Mouse (Mus musculus) A20 (cell line): ENCODE data around the gene Stn1.
A peak's percentile ranks its signal among the peaks of the same experiment; 100 is the strongest.

Source experiments
- DNase-seq: peaks from one replicate; pipeline ENCODE4 v3.0.0-alpha.2; 2011; ENCODE audit warnings: low read depth, low spot score

Stn1 gene

GRCm38 (mm10) chr19:47510135-47510472 lies 27.2 kb downstream of the Stn1 start:
- DNase-seq = no peak

- DNase-seq = no peak
These were observed 28.5 kb downstream of the Stn1 start for GRCm38 (mm10) chr19:47508771-47509281.

- no peak for DNase-seq
These were observed 29.1 kb downstream of the Stn1 start for GRCm38 (mm10) chr19:47508191-47508590.

- peak; percentile 61 for DNase-seq
These were observed 29.9 kb downstream of the Stn1 start for GRCm38 (mm10) chr19:47507128-47508121.

GRCm38 (mm10) chr19:47503625-47504024 lies 33.7 kb downstream of the Stn1 start:
- DNase-seq = peak; percentile 64

GRCm38 (mm10) chr19:47502563-47502962 lies 34.7 kb downstream of the Stn1 start:
- peak; percentile 64 for DNase-seq

- no peak for DNase-seq
These were observed 36.8 kb downstream of the Stn1 start for GRCm38 (mm10) chr19:47500389-47501011.

GRCm38 (mm10) chr19:47499841-47500240 lies 37.5 kb downstream of the Stn1 start:
- no peak for DNase-seq

GRCm38 (mm10) chr19:47498942-47499341 lies 38.4 kb downstream of the Stn1 start:
- no peak for DNase-seq

GRCm38 (mm10) chr19:47497736-47498135 lies 39.6 kb downstream of the Stn1 start:
- no peak for DNase-seq

GRCm38 (mm10) chr19:47497313-47497712 lies 40.0 kb downstream of the Stn1 start:
- no peak for DNase-seq

GRCm38 (mm10) chr19:47493017-47493997 lies 44.0 kb downstream of the Stn1 start:
- no peak for DNase-seq

GRCm38 (mm10) chr19:47492422-47492821 lies 44.9 kb downstream of the Stn1 start:
- DNase-seq = no peak

- no peak for DNase-seq
These were observed 45.5 kb downstream of the Stn1 start for GRCm38 (mm10) chr19:47491853-47492252.

GRCm38 (mm10) chr19:47489233-47489632 lies 48.1 kb downstream of the Stn1 start:
- DNase-seq = peak; percentile 26

GRCm38 (mm10) chr19:47488250-47488649 lies 49.1 kb downstream of the Stn1 start:
- peak; percentile 44 for DNase-seq

GRCm38 (mm10) chr19:47487572-47487971 lies 49.7 kb downstream of the Stn1 start:
- no peak for DNase-seq

GRCm38 (mm10) chr19:47485997-47486566 lies 51.2 kb downstream of the Stn1 start:
- no peak for DNase-seq

GRCm38 (mm10) chr19:47484110-47484509 lies 53.2 kb downstream of the Stn1 start:
- DNase-seq = no peak

GRCm38 (mm10) chr19:47483346-47483745 lies 54.0 kb downstream of the Stn1 start:
- DNase-seq = no peak

- DNase-seq = no peak
These were observed 63.9 kb downstream of the Stn1 start for GRCm38 (mm10) chr19:47473453-47473852.
